In the genomic region with DNA sequence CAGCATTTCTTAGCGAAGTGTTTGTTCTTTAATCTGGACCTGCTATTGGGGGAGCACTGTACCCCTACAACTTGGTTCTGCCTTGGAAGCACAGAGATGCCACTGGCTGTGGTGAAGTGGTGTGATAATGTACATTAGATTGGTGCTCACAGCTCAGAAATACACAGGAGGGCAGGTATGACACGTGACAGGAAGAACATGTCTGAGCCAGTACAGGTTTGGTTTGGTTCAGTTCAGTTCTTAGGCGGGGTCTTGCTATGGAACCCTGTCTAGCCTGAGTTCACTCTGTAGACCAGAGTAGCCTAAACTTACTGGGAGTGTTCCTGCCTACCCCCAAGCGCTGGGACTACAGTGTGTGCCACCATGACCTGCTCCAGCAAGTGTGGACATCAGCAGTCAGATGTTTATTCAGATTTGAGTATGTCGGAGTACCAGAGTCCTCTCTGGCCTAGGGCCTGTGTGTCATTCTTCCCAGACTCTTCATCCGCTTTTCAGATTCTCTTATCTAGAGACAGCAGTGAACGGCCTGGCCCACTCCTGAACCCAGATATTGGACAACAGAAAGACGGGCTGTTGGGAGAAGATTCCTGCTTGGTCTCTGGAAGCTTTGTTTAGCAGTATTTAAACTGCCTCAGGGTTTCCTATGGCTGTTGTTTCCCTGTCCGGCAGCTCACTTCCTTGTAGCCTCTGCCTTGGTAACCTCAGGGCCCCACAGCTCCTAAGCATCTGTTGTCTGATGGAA, we compare ENCODE assay signal across 12 mouse cellular contexts. TPM values are rescaled to one million over a fixed set of nuclear protein-coding genes. Genes with fewer than 3 reads are reported as not detected.
DNase-seq lines count a peak whose midpoint lies in the region; ATAC-seq and TF ChIP-seq lines count a peak whose summit lies in the region.
"Had no signal": no experiment of that assay in that cellular context is flagged by ENCODE, and none has a peak within 500 bp of the region (broad histone marks: within the 10 kb centered on the region; RNA-seq: fewer than 3 reads in every experiment).

No protein-coding gene starts in this region.

- no peak for TF ChIP-seq EP300 in ES-Bruce4 (IDR thresholded peaks at IDR 0.05; ENCODE audit: insufficient read depth, low read depth, low read length)

- no peak for ATAC-seq in CD4-positive, CD25-positive, alpha-beta regulatory T cell, adult 4 months
- ATAC-seq in intestine, postnatal 0 days, result no peak
- ATAC-seq in intestine, embryonic 16.5 days, result no peak
- peak; percentile 54 for ATAC-seq in liver, embryonic 11.5 days (replicated peaks; ENCODE audit: low FRiP score)

- TF ChIP-seq POLR2A in ES-Bruce4 (IDR thresholded peaks at IDR 0.05; ENCODE audit: insufficient read depth, low read length), result no peak

- H3K27me3 ChIP-seq in intestine, postnatal 0 days (replicated peaks; ENCODE audit: control insufficient read depth, insufficient read depth, low read length), result no peaks in the 10 kb centered on the region
- no peaks in the 10 kb centered on the region for H3K27me3 ChIP-seq in intestine, embryonic 16.5 days (replicated peaks; ENCODE audit: control insufficient read depth, insufficient read depth, low read length)
- no peaks in the 10 kb centered on the region for H3K27me3 ChIP-seq in ES-Bruce4 (ENCODE audit: control insufficient read depth, insufficient read depth, low read length, poor library complexity, severe bottlenecking)
- no peaks in the 10 kb centered on the region for H3K27me3 ChIP-seq in liver, embryonic 11.5 days (replicated peaks; ENCODE audit: control insufficient read depth, insufficient read depth, low read length)
- H3K27me3 ChIP-seq: stomach, embryonic 15.5 days had no signal

- H3K9me3 ChIP-seq in intestine, postnatal 0 days (ENCODE audit: control insufficient read depth), result no peaks in the 10 kb centered on the region
- H3K9me3 ChIP-seq in intestine, embryonic 16.5 days (ENCODE audit: control insufficient read depth, low read length), result no peaks in the 10 kb centered on the region
- H3K9me3 ChIP-seq in ES-Bruce4 (replicated peaks; ENCODE audit: control insufficient read depth, insufficient read depth, low read length, poor library complexity, severe bottlenecking), result no peaks in the 10 kb centered on the region
- H3K9me3 ChIP-seq in liver, embryonic 11.5 days (ENCODE audit: control insufficient read depth, low read length), result no peaks in the 10 kb centered on the region
- H3K9me3 ChIP-seq: stomach, embryonic 15.5 days had no signal

- H3K36me3 ChIP-seq in intestine, postnatal 0 days (ENCODE audit: control insufficient read depth, insufficient read depth), result peaks cover 3% of the 10 kb centered on the region; the same call in 1 of the 2 replicates
- no peaks in the 10 kb centered on the region for H3K36me3 ChIP-seq in intestine, embryonic 16.5 days (ENCODE audit: control insufficient read depth, insufficient read depth, low read length)
- no peaks in the 10 kb centered on the region for H3K36me3 ChIP-seq in ES-Bruce4 (ENCODE audit: control insufficient read depth, insufficient read depth, low read length, poor library complexity, severe bottlenecking)
- H3K36me3 ChIP-seq in liver, embryonic 11.5 days (ENCODE audit: control insufficient read depth, insufficient read depth, low read length), result no peaks in the 10 kb centered on the region; the same call in 1 of the 2 replicates
- H3K36me3 ChIP-seq: stomach, embryonic 15.5 days had no signal

- no peak overlapping the region for H3K9ac ChIP-seq in intestine, postnatal 0 days (ENCODE audit: low read depth, low read length)
- H3K9ac ChIP-seq in intestine, embryonic 16.5 days (ENCODE audit: low read depth, low read length), result no peak overlapping the region
- H3K9ac ChIP-seq in ES-Bruce4 (ENCODE audit: low read depth, poor library complexity, severe bottlenecking), result peak overlapping the region; percentile 95
- no peak overlapping the region for H3K9ac ChIP-seq in liver, embryonic 11.5 days (ENCODE audit: low read depth, low read length)
- H3K9ac ChIP-seq: stomach, embryonic 15.5 days had no signal

- WGBS in intestine, postnatal 0 days, result 70% methylated on average over 9 of the region's 9 CpGs
- 79% methylated on average over 9 of the region's 9 CpGs for WGBS in intestine, embryonic 16.5 days
- 50% methylated on average over 9 of the region's 9 CpGs for WGBS in liver, embryonic 11.5 days

- peak overlapping the region; percentile 93; the same call in 1 of the 2 replicates for H3K4me2 ChIP-seq in intestine, postnatal 0 days (replicated peaks; ENCODE audit: low read depth)
- no peak overlapping the region for H3K4me2 ChIP-seq in intestine, embryonic 16.5 days (ENCODE audit: low read depth, low read length)
- H3K4me2 ChIP-seq in liver, embryonic 11.5 days, result peak overlapping the region; percentile 95

- no peak for TF ChIP-seq CTCF in intestine, postnatal 0 days (IDR thresholded peaks at IDR 0.05; ENCODE audit: low read depth)
- TF ChIP-seq CTCF in ES-Bruce4 (IDR thresholded peaks at IDR 0.05; ENCODE audit: low read depth, low read length), result no peak

- H3K4me3 ChIP-seq in intestine, postnatal 0 days (ENCODE audit: low read depth, low read length), result no peak overlapping the region
- H3K4me3 ChIP-seq in intestine, embryonic 16.5 days (ENCODE audit: low read length), result no peak overlapping the region
- H3K4me3 ChIP-seq in ES-Bruce4 (ENCODE audit: low read depth, low read length), result peak overlapping the region; percentile 25
- H3K4me3 ChIP-seq in liver, embryonic 11.5 days (ENCODE audit: low read depth, low read length), result no peak overlapping the region

- no peak overlapping the region; the same call in 1 of the 2 replicates for H3K27ac ChIP-seq in intestine, postnatal 0 days (ENCODE audit: low read depth, low read length)
- H3K27ac ChIP-seq in intestine, embryonic 16.5 days (ENCODE audit: low read length), result no peak overlapping the region
- H3K27ac ChIP-seq in ES-Bruce4 (ENCODE audit: insufficient read depth, low read length), result peak overlapping the region; percentile 45; the same call in 1 of the 2 replicates
- H3K27ac ChIP-seq in liver, embryonic 11.5 days (ENCODE audit: low read depth, low read length), result peak overlapping the region; percentile 67
- H3K27ac ChIP-seq: kidney, postnatal 0 days; stomach, embryonic 15.5 days had no signal

- no peaks in the 10 kb centered on the region; the same call in 1 of the 2 replicates for H3K4me1 ChIP-seq in intestine, postnatal 0 days (replicated peaks; ENCODE audit: control insufficient read depth, insufficient read depth, low read length)
- peaks cover 10% of the 10 kb centered on the region for H3K4me1 ChIP-seq in intestine, embryonic 16.5 days (ENCODE audit: control insufficient read depth, insufficient read depth, low read length)
- H3K4me1 ChIP-seq in ES-Bruce4 (ENCODE audit: control insufficient read depth, insufficient read depth, low read length), result peaks cover 3% of the 10 kb centered on the region
- peaks cover 45% of the 10 kb centered on the region for H3K4me1 ChIP-seq in liver, embryonic 11.5 days (replicated peaks; ENCODE audit: control insufficient read depth, insufficient read depth, low read length)

- peak; percentile 28 for DNase-seq in CD4-positive, CD25-positive, alpha-beta regulatory T cell, adult 2 months (ENCODE audit: low read depth, low spot score)
- DNase-seq in liver, embryonic 11.5 days (ENCODE audit: low spot score), result no peak
- no peak for DNase-seq in adrenal gland, adult 2 months
- DNase-seq in left cerebral cortex, adult 8-10 months (ENCODE audit: low spot score in 2 of 2), result no peak
- DNase-seq: embryo, embryonic 11 days; gastrocnemius, postnatal 14 days had no signal

RNA-seq across cellular contexts. Expression of a gene that starts 2.1 kb away (rescaled TPM):
- 1 to 10 TPM; 6.4 TPM for polyA plus RNA-seq in CD4-positive, CD25-positive, alpha-beta regulatory T cell, adult 4 months (2017; shearing (Covaris generic))
- 5.5 and 6.2 TPM in 2 replicates for polyA plus RNA-seq in intestine, postnatal 0 days (2015; fragmentation: Nextera tagmentation; extraction: Ambion mirVana)
- polyA plus RNA-seq in intestine, embryonic 16.5 days (2015; fragmentation: Nextera tagmentation; extraction: Ambion mirVana), result 7.9 and 9.6 TPM in 2 replicates
- polyA plus RNA-seq in ES-Bruce4 (2011; ENCODE audit: insufficient read depth, insufficient read length, low read depth, missing spikeins), result 39.6 and 42.1 TPM in 2 replicates
- 13.1 and 13.3 TPM in 2 replicates for polyA plus RNA-seq in liver, embryonic 11.5 days (2014; fragmentation: Nextera tagmentation; extraction: Ambion mirVana)
- total RNA-seq in adrenal gland, adult 2 months (2021), result 10 to 100 TPM; 23.6 to 23.7 TPM
- polyA plus RNA-seq in adrenal gland, adult 2 months (2012; rRNA removed), result 10.1 and 10.4 TPM in 2 replicates
- 10 to 100 TPM; 66.7 to 75.1 (median 71.3) TPM for total RNA-seq in left cerebral cortex, adult 8-10 months (2022)

RNA-seq across cellular contexts. Expression of a gene that starts 23.8 kb away (rescaled TPM):
- 1 to 10 TPM; 2.9 to 8.8 TPM for polyA plus RNA-seq in CD4-positive, CD25-positive, alpha-beta regulatory T cell, adult 4 months (2017; shearing (Covaris generic))
- polyA plus RNA-seq in intestine, postnatal 0 days (2015; fragmentation: Nextera tagmentation; extraction: Ambion mirVana), result 4.7 and 5.7 TPM in 2 replicates
- 20.4 and 26.9 TPM in 2 replicates for polyA plus RNA-seq in intestine, embryonic 16.5 days (2015; fragmentation: Nextera tagmentation; extraction: Ambion mirVana)
- 48.0 and 49.1 TPM in 2 replicates for polyA plus RNA-seq in ES-Bruce4 (2011; ENCODE audit: insufficient read depth, insufficient read length, low read depth, missing spikeins)
- polyA plus RNA-seq in liver, embryonic 11.5 days (2014; fragmentation: Nextera tagmentation; extraction: Ambion mirVana), result 53.9 and 56.9 TPM in 2 replicates
- 1 to 10 TPM; 3.3 to 3.9 TPM for total RNA-seq in adrenal gland, adult 2 months (2021)
- 1.7 and 2.6 TPM in 2 replicates for polyA plus RNA-seq in adrenal gland, adult 2 months (2012; rRNA removed)
- total RNA-seq in left cerebral cortex, adult 8-10 months (2022), result 1 to 10 TPM; 1.7 to 3.6 (median 2.7) TPM

RNA-seq across cellular contexts. Expression of a gene that starts 24.1 kb away (rescaled TPM):
- polyA plus RNA-seq in CD4-positive, CD25-positive, alpha-beta regulatory T cell, adult 4 months (2017; shearing (Covaris generic)), result 10 to 100 TPM; 36.3 to 38.5 TPM
- 50.7 and 58.0 TPM in 2 replicates for polyA plus RNA-seq in intestine, postnatal 0 days (2015; fragmentation: Nextera tagmentation; extraction: Ambion mirVana)
- polyA plus RNA-seq in intestine, embryonic 16.5 days (2015; fragmentation: Nextera tagmentation; extraction: Ambion mirVana), result 68.1 and 77.2 TPM in 2 replicates
- 23.0 and 23.3 TPM in 2 replicates for polyA plus RNA-seq in ES-Bruce4 (2011; ENCODE audit: insufficient read depth, insufficient read length, low read depth, missing spikeins)
- 94.4 and 101 TPM in 2 replicates for polyA plus RNA-seq in liver, embryonic 11.5 days (2014; fragmentation: Nextera tagmentation; extraction: Ambion mirVana)
- 10 to 100 TPM; 55.5 to 72.8 TPM for total RNA-seq in adrenal gland, adult 2 months (2021)
- 6.9 and 7.6 TPM in 2 replicates for polyA plus RNA-seq in adrenal gland, adult 2 months (2012; rRNA removed)
- total RNA-seq in left cerebral cortex, adult 8-10 months (2022), result 10 to 100 TPM; 12.9 to 18.6 (median 16.0) TPM

RNA-seq across cellular contexts. Expression of a gene that starts 33.4 kb away (rescaled TPM):
- not detected for polyA plus RNA-seq in CD4-positive, CD25-positive, alpha-beta regulatory T cell, adult 4 months (2017; shearing (Covaris generic))
- 0.34 and 0.46 TPM in 2 replicates for polyA plus RNA-seq in intestine, postnatal 0 days (2015; fragmentation: Nextera tagmentation; extraction: Ambion mirVana)
- 0.76 and 0.80 TPM in 2 replicates for polyA plus RNA-seq in intestine, embryonic 16.5 days (2015; fragmentation: Nextera tagmentation; extraction: Ambion mirVana)
- 2.6 and 4.8 TPM in 2 replicates for polyA plus RNA-seq in ES-Bruce4 (2011; ENCODE audit: insufficient read depth, insufficient read length, low read depth, missing spikeins)
- polyA plus RNA-seq in liver, embryonic 11.5 days (2014; fragmentation: Nextera tagmentation; extraction: Ambion mirVana), result 0.63 and 0.88 TPM in 2 replicates
- total RNA-seq in adrenal gland, adult 2 months (2021), result 1 to 10 TPM; 1.6 to 2.8 TPM
- polyA plus RNA-seq in adrenal gland, adult 2 months (2012; rRNA removed), result 0.18 and 0.32 TPM in 2 replicates
- 10 to 100 TPM; 10.7 to 11.9 (median 11.3) TPM for total RNA-seq in left cerebral cortex, adult 8-10 months (2022)

RNA-seq across cellular contexts. Expression of a gene that starts 48.0 kb away (rescaled TPM):
- 10 to 100 TPM; 23.1 to 28.6 TPM for polyA plus RNA-seq in CD4-positive, CD25-positive, alpha-beta regulatory T cell, adult 4 months (2017; shearing (Covaris generic))
- 91.8 and 93.7 TPM in 2 replicates for polyA plus RNA-seq in intestine, postnatal 0 days (2015; fragmentation: Nextera tagmentation; extraction: Ambion mirVana)
- 164 and 173 TPM in 2 replicates for polyA plus RNA-seq in intestine, embryonic 16.5 days (2015; fragmentation: Nextera tagmentation; extraction: Ambion mirVana)
- 141 and 150 TPM in 2 replicates for polyA plus RNA-seq in ES-Bruce4 (2011; ENCODE audit: insufficient read depth, insufficient read length, low read depth, missing spikeins)
- 147 and 149 TPM in 2 replicates for polyA plus RNA-seq in liver, embryonic 11.5 days (2014; fragmentation: Nextera tagmentation; extraction: Ambion mirVana)
- 100 to 1,000 TPM; 113 to 195 TPM for total RNA-seq in adrenal gland, adult 2 months (2021)
- 45.9 and 60.4 TPM in 2 replicates for polyA plus RNA-seq in adrenal gland, adult 2 months (2012; rRNA removed)
- total RNA-seq in left cerebral cortex, adult 8-10 months (2022), result 10 to 100 TPM; 40.5 to 44.8 (median 42.6) TPM

Comparison
In these comparisons a context has a peak if more than half of its experiments do, and no peak if none do; other contexts are left out.
1. H3K27ac ChIP-seq: peak in ES-Bruce4 (single experiment) and liver, embryonic 11.5 days (single experiment); none in intestine, postnatal 0 days (single experiment) and intestine, embryonic 16.5 days (single experiment).